Mouse (Mus musculus) megakaryocyte, embryonic 14.5 days (primary cell): ENCODE data around the gene Sh2d6.

Experiments used
- FLI1 ChIP-seq: IDR thresholded peaks from 2 replicates; pipeline ENCODE4 v1.6.1; 2012; ENCODE audit warnings: low read length, inconsistent platforms, mixed read lengths
- GATA1 ChIP-seq: IDR thresholded peaks from 3 replicates; pipeline ENCODE4 v1.6.1; 2012; ENCODE audit warnings: mixed read lengths, low read length, inconsistent platforms, borderline replicate concordance

DNA sequence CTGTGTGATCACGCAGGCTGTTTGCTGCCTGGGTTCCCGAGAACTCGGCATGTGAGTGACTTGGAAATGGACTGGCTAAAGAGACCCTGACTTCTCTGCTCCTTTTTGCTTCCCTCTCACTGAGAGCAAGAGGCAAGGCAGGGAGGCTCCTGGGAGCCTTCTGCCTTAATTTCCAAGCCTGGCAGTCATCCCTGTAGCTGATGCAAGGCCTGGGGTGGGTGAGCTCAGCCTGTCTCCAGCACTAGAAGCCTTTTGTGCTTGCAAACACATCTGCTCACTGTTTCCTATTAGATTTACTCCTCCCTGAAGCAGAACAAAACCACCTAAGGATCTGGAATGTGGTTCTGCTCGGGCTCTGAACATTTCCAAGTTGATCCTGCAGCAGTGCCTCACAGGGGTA, 12.9 kb downstream of the Sh2d6 start:
- TF ChIP-seq GATA1 (no peak), FLI1 (no peak)
